Mouse (Mus musculus) limb, embryonic 15.5 days (tissue): Measurements from ENCODE around the gene Bicra. TPM values are rescaled to one million over a fixed set of nuclear protein-coding genes. Genes with fewer than 3 reads are reported as not detected.

Experiments
- ATAC-seq: fragments of 200-750 bp; cut with Nextera tagmentation; 2 replicates; pipeline ENCODE4 v1.8.0; 2017; ENCODE audit warnings: low read depth, moderate TSS enrichment; ENCODE audit not compliant: insufficient number of reproducible peaks, low FRiP score, low TSS enrichment
- H3K27ac ChIP-seq: fragments of 300-500 bp; sonication (generic); 2 replicates; pipeline ENCODE4 v1.5.1; 2015; ENCODE audit warnings: moderate library complexity, mild to moderate bottlenecking, inconsistent platforms
- H3K27me3 ChIP-seq: fragments of 300-500 bp; sonication (generic); 2 replicates; pipeline ENCODE4 v1.6.1; 2015; ENCODE audit warnings: inconsistent platforms
- H3K36me3 ChIP-seq: fragments of 300-500 bp; sonication (generic); 2 replicates; pipeline ENCODE4 v1.6.1; 2015; ENCODE audit warnings: inconsistent platforms
- H3K4me1 ChIP-seq: fragments of 300-500 bp; sonication (generic); 2 replicates; pipeline ENCODE4 v1.6.1; 2015; ENCODE audit warnings: inconsistent platforms
- H3K4me2 ChIP-seq: fragments of 300-500 bp; sonication (generic); 2 replicates; pipeline ENCODE4 v1.6.1; 2015; ENCODE audit warnings: mild to moderate bottlenecking, inconsistent platforms
- H3K4me3 ChIP-seq: fragments of 300-500 bp; sonication (generic); 2 replicates; pipeline ENCODE4 v1.5.1; 2015; ENCODE audit warnings: mild to moderate bottlenecking, inconsistent platforms
- H3K9ac ChIP-seq: fragments of 300-500 bp; sonication (generic); 2 replicates; pipeline ENCODE4 v1.6.1; 2015; ENCODE audit warnings: inconsistent platforms
- H3K9me3 ChIP-seq: fragments of 300-500 bp; sonication (generic); 2 replicates; pipeline ENCODE4 v1.6.1; 2016; ENCODE audit warnings: inconsistent platforms
- WGBS: fragments of 180-500 bp; shearing (Covaris S2); methylation state at CpG from one replicate; pipeline ENCODE4 v1.1.7; 2015; 5-methylcytosine and 5-hydroxymethylcytosine counted together
- polyA plus RNA-seq: library from polyadenylated mRNA; unstranded; fragments of >200 nt; fragmentation: Nextera tagmentation; extraction: Ambion mirVana; gene quantifications from 2 replicates; pipeline ENCODE4 v1.2.1, GENCODE M21; 2015

Bicra gene
- polyA plus RNA-seq, 1 experiment from 2014 or later, result 7.2 TPM

DNA sequence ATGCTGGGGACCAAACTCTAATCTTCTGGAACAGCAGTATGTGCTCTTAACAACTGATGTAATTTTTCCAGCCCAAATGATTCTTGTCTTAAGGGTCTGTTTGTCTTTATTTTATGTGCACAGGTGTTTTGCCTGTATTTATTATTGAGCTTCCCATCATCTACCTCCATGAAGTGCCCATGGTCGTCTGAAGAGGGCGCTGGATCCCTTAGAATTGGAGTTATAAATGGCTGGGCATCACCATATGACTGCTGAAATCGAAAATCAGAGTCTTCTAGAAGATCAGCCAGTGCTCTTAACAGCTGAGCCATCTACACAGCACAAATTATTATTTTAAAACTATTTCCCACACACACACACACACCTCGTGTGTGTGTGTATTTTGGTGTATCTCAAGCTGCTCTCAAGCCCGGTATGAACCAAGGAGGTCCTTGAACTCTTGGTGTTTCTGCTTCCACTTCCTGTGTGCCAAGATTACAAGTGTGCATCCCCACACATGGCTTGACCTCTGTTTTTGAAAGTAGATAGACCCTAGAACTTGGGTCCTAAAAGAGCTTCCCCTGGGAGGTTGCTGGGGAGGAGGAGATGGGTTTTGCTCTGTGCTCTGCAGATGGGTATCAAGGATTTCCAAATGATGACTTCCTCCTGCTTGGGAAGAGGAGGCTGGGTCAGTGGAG, 8.9 kb upstream of the Bicra start:
- Histone ChIP-seq H3K4me2 (no peak overlapping the region), H3K4me1 (peaks cover 12% of the 10 kb centered on the region), H3K4me3 (no peak overlapping the region), H3K9me3 (0 out of 2 replicates have a peak, but pooled peaks cover 6% of the 10 kb centered on the region), H3K27ac (no peak overlapping the region), H3K27me3 (peaks cover 21% of the 10 kb centered on the region), H3K36me3 (no peaks in the 10 kb centered on the region), H3K9ac (no peak overlapping the region)
- 30% methylated on average over 5 of the region's 5 CpGs for WGBS
- no peak for ATAC-seq

DNA sequence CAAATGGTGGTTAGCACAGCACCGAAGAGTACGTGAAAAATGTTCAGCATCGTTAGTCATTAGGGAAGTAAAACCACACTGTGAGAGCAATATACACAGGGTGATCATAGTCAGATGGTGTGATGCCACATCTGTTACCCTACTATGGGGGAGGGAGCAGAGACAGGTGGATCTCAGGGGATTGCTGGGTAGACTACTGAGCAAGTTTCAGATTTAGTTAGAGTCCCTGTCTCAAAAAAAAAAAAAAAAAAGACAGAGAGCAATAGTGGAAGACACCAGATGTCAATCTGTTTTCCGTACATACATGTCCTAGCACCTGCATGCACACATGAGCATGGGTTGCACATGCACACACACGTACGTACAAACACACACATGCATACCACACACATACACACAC, 7.9 kb upstream of the Bicra start:
- Histone ChIP-seq H3K4me1 (peaks cover 9% of the 10 kb centered on the region), H3K9ac (no peak overlapping the region), H3K27me3 (peaks cover 12% of the 10 kb centered on the region), H3K27ac (no peak overlapping the region), H3K4me2 (no peak overlapping the region), H3K9me3 (no peaks in the 10 kb centered on the region), H3K4me3 (no peak overlapping the region), H3K36me3 (no peaks in the 10 kb centered on the region)
- ATAC-seq, result no peak
- 77% methylated on average over 6 of the region's 6 CpGs for WGBS

DNA sequence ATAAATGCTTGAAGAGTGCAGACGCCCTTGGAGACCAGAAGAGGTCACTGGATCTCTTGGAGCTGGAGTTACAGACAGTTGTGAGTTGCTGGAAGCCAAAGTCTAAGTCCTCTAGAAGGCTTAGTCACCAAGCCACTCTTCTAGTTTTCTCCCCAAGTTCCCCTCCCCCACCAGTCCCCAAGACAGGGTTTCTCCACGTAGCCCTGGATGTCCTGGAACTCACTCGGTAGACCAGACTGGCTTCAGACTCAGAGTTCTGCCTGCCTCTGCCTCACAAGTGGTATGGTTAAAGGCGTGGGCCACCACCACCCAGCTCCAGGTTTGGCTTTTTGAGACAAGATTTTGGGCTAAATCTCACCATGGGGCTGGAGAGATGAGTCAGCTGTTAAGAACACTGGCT, 7.2 kb upstream of the Bicra start:
- Histone ChIP-seq H3K36me3 (no peaks in the 10 kb centered on the region), H3K9ac (no peak overlapping the region), H3K9me3 (no peaks in the 10 kb centered on the region), H3K27ac (no peak overlapping the region), H3K4me2 (no peak overlapping the region), H3K4me1 (peaks cover 16% of the 10 kb centered on the region), H3K27me3 (peaks cover 6% of the 10 kb centered on the region; the same call in 1 of the 2 replicates), H3K4me3 (no peak overlapping the region)
- no peak for ATAC-seq
- WGBS, result 58% methylated on average over 4 of the region's 4 CpGs

DNA sequence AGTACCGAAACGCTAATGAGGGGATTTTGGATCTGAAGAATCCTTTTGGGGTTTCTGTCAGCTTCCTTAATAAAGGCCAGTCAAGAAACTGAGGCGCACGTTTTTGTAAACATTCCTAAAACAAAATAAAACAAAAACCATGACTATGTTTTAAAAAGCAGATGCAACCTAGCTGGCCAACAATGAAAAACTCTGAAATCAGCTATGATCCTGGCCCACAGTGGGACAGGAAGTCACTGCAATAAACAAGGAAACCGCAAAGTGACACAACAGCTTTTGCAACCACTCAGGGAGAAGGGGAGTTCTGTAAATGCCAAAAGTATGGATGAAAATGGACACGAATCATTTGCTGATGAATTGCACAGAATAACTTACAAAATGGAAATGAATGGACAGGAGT, 5.4 kb upstream of the Bicra start:
- no peak for ATAC-seq
- 11% methylated on average over 6 of the region's 6 CpGs for WGBS
- H3K4me2 ChIP-seq, result peak overlapping the region; percentile 76
- no peaks in the 10 kb centered on the region for H3K27me3 ChIP-seq
- H3K27ac ChIP-seq, result peak overlapping the region; percentile 12
- H3K4me1 ChIP-seq, result peaks cover 29% of the 10 kb centered on the region
- H3K9me3 ChIP-seq, result no peaks in the 10 kb centered on the region
- no peak overlapping the region for H3K9ac ChIP-seq
- no peaks in the 10 kb centered on the region for H3K36me3 ChIP-seq
- H3K4me3 ChIP-seq, result peak overlapping the region; percentile 52

- Histone ChIP-seq H3K36me3 (no peaks in the 10 kb centered on the region), H3K27me3 (no peaks in the 10 kb centered on the region), H3K27ac (peak overlapping the region; percentile 88), H3K4me2 (peak overlapping the region; percentile 76), H3K9ac (peak overlapping the region; percentile 41), H3K4me1 (peaks cover 29% of the 10 kb centered on the region), H3K9me3 (no peaks in the 10 kb centered on the region), H3K4me3 (peak overlapping the region; percentile 52)
- WGBS, result under 1% methylated on average over 24 of the region's 24 CpGs
- ATAC-seq, result peak; percentile 87
These were observed 5.0 kb upstream of the Bicra start for GRCm38 (mm10) chr7:16052684-16053083.

- Histone ChIP-seq H3K4me3 (peak overlapping the region; percentile 52), H3K9ac (peak overlapping the region; percentile 41), H3K9me3 (no peaks in the 10 kb centered on the region), H3K4me2 (peak overlapping the region; percentile 76), H3K27ac (peak overlapping the region; percentile 88), H3K4me1 (peaks cover 29% of the 10 kb centered on the region), H3K27me3 (no peaks in the 10 kb centered on the region), H3K36me3 (no peaks in the 10 kb centered on the region)
- no peak for ATAC-seq
- WGBS, result 5% methylated on average over 19 of the region's 19 CpGs
These were observed 4.3 kb upstream of the Bicra start for GRCm38 (mm10) chr7:16051883-16052595.

GRCm38 (mm10) chr7:16050600-16050999, 2.9 kb upstream of the Bicra start:
- H3K9me3 ChIP-seq, result no peaks in the 10 kb centered on the region
- no peak for ATAC-seq
- no peaks in the 10 kb centered on the region for H3K36me3 ChIP-seq
- no peak overlapping the region for H3K9ac ChIP-seq
- H3K27ac ChIP-seq, result no peak overlapping the region
- peaks cover 39% of the 10 kb centered on the region for H3K4me1 ChIP-seq
- H3K4me2 ChIP-seq, result no peak overlapping the region
- H3K4me3 ChIP-seq, result no peak overlapping the region
- 90% methylated on average over 3 of the region's 3 CpGs for WGBS
- no peaks in the 10 kb centered on the region for H3K27me3 ChIP-seq

DNA sequence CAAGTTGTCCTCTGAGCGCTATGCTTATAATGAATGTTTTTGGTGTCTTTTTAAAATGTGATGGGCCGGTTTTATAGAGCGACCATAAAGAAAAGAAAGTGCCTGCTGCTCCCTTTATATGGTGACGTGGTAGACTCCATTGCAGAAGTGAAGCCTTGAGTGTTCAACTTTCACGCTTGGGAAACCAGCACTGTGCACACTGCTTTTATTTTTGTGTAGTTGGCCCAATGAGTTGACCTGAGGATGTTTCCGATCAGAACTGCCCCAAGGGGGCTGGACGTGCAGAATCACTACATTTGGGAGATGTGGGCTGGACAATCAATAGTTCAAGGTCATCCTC, 1.8 kb upstream of the Bicra start:
- Histone ChIP-seq H3K4me2 (peak overlapping the region; percentile 76), H3K4me1 (peaks cover 49% of the 10 kb centered on the region), H3K36me3 (no peaks in the 10 kb centered on the region), H3K9me3 (no peaks in the 10 kb centered on the region), H3K27ac (peak overlapping the region; percentile 90; the same call in 1 of the 2 replicates), H3K4me3 (peak overlapping the region; percentile 84), H3K9ac (no peak overlapping the region), H3K27me3 (no peaks in the 10 kb centered on the region)
- WGBS, result 76% methylated on average over 7 of the region's 7 CpGs
- ATAC-seq, result no peak

- Histone ChIP-seq H3K9ac (peak overlapping the region; percentile 81), H3K4me3 (peak overlapping the region; percentile 84), H3K4me2 (peak overlapping the region; percentile 76), H3K27me3 (no peaks in the 10 kb centered on the region), H3K4me1 (peaks cover 56% of the 10 kb centered on the region), H3K36me3 (no peaks in the 10 kb centered on the region), H3K9me3 (no peaks in the 10 kb centered on the region), H3K27ac (peak overlapping the region; percentile 90)
- WGBS, result 6% methylated on average over 36 of the region's 36 CpGs
- ATAC-seq, result no peak
These were observed 1.2 kb upstream of the Bicra start for GRCm38 (mm10) chr7:16048675-16049575.

DNA sequence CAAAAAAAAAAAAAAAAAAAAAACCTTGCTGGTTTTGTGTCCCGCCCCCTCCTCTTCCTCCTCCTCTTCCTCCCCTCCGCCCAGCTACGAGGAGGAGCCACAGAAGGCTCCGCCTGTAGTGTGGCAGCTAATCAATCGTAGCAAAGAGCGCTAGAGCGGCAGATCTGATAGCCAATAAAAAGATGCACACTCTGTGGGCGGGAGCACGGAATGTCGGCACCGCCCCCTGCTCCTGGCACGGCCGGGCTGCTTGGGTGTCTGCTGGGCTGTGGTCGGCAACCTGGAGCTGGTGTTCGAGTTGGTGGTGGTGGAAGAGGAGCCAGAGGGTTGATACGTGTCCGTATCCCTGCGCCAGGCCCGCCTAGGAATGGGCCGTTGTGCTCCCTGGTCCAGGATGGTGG, 443 bp upstream of the Bicra start:
- peak overlapping the region; percentile 84 for H3K4me3 ChIP-seq
- under 1% methylated on average over 19 of the region's 20 CpGs for WGBS
- peaks cover 63% of the 10 kb centered on the region for H3K4me1 ChIP-seq
- H3K27ac ChIP-seq, result peak overlapping the region; percentile 98
- H3K27me3 ChIP-seq, result no peaks in the 10 kb centered on the region
- peak overlapping the region; percentile 91 for H3K9ac ChIP-seq
- peak; percentile 90 for ATAC-seq
- H3K4me2 ChIP-seq, result peak overlapping the region; percentile 76
- H3K36me3 ChIP-seq, result no peaks in the 10 kb centered on the region
- no peaks in the 10 kb centered on the region for H3K9me3 ChIP-seq

DNA sequence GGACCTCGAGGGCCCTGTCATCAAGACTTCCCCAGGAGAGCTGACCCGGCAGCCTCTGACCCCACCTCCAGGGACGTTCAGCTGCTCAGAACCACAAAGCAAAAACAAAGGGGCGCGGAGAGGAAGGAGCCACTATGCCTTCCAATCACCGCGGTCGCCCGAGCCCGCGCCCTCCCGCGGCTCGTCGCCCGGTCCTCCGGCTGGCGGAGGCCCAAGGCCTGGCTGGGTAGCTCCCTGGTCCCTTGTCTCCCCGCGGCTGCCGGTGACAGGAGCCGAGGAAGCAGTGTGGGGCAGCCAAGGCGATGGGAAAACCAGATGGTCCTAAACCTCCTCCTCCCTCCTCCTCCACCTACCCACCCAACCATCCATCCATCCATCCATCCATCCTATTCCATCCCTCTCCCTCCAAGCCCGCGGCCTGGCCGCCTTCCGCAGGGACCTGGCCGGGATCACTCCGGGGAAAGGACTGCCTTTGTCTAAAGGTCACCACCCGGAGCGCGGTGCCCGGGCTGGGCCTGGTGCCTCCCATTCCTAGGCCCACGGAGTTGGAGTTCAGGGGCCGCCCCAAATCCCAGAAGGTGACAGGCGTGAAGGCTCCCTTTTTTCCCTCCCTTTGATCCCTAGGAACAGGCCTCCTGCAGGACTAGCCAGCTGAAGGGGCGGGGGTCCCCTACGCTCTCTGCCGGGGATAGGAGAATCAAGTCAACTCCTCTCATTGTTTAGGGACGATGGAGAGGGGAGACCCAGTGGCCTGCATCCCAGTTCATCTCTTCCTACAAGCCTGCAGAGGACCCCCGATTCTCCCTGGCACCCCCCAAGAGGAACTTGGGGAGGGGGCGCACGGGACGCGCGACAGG, 1.0 kb downstream of the Bicra start:
- Histone ChIP-seq H3K4me1 (peaks cover 63% of the 10 kb centered on the region), H3K9ac (peak overlapping the region; percentile 91), H3K4me2 (peak overlapping the region; percentile 76), H3K27me3 (no peaks in the 10 kb centered on the region), H3K4me3 (peak overlapping the region; percentile 84), H3K36me3 (no peaks in the 10 kb centered on the region), H3K27ac (peak overlapping the region; percentile 98), H3K9me3 (no peaks in the 10 kb centered on the region)
- ATAC-seq, result no peak
- under 1% methylated on average over 44 of the region's 46 CpGs for WGBS
